Mouse (Mus musculus) CD4-positive helper T cell, adult 2 months (primary cell): ENCODE data around the gene Tmem200a.

ENCODE experiments used
- DNase-seq: peaks from one replicate; pipeline ENCODE4 v3.0.0-alpha.2; 2012; ENCODE audit warnings: low read depth, missing footprints, low spot score

Gene Tmem200a

DNA sequence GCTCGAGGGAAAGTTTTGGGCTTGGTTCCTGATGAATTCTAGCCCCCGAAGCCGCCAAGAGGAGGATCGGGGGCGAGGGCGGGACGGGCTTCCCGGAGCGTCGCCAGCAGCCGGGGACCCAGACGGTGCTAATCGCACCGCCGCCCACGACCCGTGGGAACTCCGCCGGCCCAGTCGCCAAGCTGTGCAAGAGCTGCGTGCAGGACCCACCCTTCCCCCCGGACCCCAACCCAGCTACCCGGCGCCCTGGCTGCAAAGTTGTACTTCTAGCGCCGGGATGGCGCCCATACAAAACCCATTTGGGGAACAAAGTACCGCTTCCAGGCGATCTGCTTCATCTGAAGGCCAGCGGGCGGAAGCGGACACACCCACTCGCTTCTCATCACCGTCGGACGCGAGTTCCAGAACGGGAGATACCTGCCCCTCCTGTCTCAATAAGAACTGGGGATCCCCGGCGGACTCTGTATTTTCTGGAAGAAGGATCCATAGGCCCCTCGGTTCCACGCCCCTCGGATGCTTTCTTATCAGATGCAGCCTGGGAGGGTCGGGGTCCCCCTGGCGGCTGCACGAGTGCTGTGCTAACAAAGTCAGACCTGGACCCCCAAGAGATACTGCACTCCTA is at the start of gene Tmem200a:
Gene Tmem200a, minus strand, starts transcription at position 532 of the 622 bp plus-strand sequence.
- no peak for DNase-seq

DNA sequence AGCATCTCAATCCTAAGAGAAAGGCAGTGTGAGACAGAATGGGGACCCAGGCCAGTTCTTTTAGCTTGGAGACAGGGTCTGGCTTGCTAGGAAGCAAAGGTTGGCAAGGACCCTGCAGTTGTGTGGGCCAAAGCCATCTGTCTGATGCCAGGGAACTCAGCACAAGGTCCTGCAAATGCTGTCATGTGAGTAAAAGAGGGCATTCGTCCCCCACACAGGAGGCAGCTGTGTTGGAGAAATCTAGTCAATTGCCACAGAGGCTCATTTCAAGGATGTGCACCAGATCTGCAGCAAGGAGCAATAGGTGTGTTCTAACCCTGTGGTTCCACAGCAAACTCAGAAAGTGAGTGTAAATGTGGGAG is 41.0 kb upstream of the Tmem200a start:
- no peak for DNase-seq

DNA sequence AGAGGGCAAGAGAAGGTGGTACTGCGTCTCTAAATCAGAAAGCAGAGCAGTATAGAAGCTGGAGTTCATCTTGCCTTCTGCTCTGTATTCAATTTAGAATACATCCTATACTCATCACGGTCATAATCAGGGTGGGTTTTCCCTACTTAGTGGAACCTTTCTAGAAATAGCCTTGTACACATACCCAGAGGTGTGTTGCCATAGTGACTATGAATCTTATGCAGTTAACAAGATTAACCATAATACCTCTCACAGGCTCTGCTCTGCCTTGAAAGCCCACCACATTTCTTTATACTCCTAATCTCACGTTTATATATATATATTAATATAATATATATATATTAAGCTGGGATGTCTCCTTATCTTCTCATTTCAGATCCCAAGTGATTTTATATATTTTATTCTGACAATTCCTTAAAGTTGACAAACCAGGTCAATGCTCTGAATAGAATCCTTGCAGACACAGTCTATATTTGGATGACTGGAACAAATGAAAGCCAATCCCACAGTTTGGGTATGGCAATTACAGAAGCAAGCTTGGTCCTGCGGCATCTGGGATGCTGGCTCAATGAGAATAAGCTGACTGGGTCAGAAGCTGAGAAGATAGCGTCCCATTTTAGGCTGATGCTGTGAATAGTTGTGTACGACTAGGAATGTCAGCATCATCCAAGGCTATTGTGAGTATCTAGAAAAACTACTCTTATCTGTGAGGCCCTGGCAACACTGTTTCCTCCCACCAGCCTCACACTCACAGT is 40.4 kb upstream of the Tmem200a start:
- no peak for DNase-seq

DNA sequence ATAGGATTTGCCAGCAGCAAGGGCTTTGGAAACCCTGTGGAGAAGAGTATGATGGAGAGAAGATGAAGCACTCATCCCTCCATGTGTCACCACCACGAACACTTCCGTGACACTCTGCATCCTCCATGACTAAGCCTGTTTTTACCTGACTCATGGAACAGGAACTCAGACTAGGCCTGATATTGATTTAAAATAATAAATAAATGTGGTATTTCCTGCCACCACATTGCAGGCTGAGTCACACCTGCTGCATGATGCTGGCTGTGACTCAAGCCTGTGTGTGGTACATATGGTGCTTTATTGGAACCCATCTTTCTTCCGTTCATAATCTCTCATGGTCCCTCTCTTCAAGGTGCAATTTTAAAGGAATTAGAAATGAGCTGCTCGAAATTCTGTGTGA is 35.6 kb upstream of the Tmem200a start:
- DNase-seq, result no peak

DNA sequence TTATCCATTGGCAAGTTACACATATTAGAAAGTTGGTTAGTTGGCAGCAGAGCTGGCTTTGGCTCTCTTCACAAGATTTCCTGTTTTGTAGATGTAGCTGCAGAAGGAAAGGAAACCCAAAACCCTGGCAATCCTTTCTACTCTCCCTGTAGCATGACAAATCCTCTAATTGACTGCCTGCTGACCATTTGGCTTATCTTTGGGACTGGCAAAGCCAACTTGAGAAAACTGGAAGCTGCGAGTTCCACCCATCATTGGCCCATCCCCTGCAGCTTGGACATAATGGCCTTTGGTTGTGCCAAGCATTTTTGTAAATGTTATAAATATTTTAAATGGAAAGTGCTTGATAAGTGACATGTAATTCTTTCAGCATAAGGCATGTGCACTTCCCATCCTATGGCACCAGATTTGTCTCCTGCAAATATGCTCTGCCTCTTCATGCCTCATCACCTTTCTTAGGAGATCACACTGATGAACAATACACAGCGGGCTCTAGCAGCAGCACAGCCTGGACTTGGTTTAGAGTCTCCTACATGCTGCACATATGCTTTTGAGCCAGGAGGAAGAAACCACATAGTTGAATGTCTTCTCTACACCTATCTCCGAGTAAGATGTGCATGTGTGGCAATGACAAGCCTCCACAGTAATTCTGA is 24.6 kb upstream of the Tmem200a start:
- no peak for DNase-seq

DNA sequence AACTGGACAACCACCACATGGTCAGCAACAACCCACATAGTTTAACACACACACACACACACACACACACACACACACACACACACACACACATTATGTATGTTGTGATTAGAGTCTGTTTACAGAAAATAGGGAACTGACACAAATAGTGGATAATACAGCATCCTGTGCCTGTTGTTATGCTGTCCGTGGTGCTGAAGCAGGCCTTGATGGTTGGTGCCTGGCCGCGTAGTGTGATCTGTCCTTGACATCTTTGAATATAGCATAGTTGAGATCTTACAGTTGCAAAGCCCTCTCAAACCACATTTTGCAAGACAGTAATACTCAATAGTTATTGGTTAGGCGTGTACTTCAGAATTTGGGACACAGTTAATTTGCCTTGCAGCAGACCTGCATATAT is 3.2 kb upstream of the Tmem200a start:
- no peak for DNase-seq

DNA sequence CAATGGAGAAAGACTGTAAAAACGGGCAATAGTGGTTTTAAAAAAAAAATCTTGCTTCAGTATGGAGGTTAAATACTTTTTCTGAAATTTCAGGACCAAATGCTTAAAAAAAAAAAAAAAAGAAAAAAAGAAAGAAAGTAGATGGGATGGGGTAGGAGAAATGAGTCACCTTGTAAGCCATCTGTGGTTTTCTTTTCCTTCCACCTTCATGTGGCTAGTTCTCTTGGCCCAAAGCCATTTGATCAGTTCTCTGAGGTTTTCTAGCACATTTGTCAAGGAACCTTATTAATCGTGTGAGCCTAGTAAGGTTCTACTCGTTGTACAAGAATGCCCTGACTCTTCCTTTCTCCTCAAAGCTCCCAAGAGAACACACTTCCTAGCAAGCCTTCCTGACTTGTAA is 826 bp upstream of the Tmem200a start:
- no peak for DNase-seq

DNA sequence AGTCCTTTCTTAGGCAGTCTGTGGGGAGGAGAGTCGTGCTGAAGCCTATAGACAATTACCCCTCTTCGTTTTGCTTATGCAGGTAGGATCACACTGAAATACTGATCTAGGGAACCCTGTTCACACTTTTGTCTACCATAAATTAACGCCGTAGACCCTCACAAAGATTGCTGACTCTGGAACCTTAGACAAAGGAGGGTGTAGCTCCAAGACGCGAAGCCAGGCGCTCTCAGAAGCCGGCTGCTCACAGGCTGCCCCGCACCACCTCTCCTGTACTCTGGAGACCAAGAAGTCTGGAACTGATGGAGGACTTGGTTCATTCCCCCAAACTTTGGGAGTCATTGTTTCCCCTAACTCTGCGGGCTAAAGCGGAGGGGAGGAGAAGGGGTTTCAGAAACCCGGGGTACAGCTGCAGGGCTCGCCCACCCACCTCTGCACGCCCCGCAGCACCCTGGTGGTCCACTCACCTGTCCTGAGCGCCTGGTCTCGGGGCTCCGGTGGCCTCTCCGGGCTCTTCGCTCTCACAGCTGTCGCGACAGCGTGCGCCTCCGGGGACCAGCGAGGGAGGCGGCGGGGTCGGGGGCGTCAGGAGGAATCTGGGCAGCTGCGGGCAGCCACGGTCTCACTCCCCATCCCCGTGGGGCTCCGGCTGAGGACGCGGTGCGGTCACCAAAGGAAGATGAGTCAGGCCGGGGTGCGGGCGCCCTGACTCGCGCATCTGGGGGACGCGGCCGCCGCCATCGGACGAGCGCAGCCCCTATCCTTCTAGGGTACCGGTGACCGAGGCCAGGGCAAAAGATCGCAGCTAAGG is 976 bp downstream of the Tmem200a start, which contains the start of gene Gm9767:
Gene Gm9767, plus strand, starts transcription at position 585 of the 811 bp plus-strand sequence.
- DNase-seq, result no peak

DNA sequence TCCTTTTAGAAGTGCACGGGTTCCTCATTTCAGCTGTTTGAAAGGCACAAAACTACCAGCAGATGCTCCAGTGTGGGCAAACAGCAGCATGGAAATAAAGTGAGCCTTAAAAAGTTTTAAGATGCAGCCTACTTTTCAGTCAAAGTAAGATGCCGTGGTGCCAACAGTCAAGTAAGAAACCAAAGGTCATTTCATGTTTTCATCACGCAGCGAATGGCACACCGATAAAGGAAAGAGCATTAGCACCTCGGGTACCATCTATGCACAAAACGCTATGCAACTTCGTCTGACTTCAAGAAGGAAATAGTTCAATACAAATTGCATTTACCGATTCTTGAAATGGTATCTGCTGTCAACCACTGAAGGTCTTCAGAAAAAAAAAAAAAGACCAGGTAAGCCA is 1.9 kb downstream of the Tmem200a start:
- no peak for DNase-seq

DNA sequence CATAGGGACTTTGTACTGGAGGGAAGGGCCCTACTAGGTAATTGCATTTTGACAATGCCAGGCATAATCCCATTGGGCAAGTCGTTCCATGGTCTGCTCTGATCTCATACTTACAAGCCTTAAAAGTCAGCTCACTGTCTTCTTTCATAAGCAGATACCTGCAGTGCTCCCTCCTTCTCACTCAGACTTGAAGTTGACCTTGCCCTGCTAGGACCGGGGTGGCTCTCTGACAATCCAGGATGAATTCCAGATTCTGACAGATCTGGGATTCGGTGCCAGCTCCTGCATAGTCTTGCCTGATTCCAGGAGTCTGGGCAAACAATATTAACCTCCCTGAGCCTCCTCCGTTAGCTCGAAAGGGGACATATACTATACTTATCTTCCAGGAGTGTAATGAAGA is 6.9 kb downstream of the Tmem200a start:
- no peak for DNase-seq

DNA sequence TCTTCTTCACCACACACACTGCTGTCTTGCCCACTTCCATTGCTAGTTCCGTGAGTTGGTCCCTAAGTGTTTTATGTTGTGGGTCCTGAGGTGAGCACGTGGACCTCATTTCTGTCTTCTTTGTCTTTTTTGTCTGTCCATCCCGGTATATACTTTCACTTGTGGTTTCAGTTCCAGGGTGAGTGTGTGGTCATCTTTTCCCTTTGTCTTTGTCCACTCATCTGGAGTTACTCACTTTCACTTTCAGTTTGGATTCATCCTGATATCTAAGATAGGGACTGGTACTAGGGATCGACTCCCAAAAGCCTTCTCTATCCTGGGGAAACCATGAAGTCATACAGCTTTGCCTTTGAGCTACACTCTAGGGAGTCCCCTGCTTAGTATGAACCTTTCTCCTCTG is 15.8 kb downstream of the Tmem200a start:
- no peak for DNase-seq

DNA sequence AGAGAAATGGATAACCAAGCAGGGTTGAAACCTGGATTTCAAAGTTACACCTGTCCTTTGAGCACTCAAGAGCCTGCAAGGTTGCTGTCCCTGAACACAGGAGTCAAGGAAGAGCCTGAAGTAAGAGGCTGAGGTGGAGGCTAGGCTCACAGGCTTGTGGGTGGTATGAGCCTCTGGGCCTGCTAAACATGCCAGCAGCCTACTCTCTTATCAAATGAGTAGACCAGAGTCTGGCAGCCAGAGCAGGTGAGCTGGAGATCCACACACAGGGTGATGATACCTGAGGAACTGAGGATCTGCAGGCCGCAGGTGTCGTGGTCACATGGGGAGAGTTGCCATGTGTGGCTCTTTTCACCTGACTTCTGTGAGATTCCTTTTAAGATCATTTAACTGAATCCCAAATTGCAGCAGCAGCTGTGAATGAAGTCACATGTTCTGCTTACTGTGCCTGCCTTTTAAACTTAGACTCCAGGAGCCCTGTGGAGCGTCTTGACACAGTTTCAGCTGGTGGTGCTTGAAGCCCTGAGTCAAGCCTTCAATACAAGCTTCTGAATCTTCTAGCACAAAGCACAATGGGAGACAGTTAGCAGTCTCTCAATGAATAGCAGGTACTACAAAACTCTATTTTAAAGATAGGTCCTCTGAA is 19.1 kb downstream of the Tmem200a start:
- no peak for DNase-seq

DNA sequence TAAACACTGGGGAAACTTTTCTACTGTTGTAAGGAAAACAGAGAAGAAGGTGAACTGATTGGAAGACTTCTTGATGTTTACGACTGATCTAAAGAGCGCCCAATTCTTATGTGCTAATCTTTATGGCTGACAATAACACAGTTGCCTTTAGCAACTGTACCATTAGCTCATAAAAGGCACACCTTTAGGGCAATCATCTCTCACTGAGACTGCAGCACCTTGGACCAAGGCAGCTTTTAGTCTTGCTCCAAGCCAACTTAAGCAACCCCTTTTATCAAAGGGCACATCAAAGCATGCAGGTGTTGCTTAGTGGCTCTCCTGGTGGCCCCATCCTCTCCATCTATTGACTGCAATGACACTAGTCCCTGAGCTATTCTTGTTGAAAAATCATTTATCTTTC is 27.7 kb downstream of the Tmem200a start:
- no peak for DNase-seq

DNA sequence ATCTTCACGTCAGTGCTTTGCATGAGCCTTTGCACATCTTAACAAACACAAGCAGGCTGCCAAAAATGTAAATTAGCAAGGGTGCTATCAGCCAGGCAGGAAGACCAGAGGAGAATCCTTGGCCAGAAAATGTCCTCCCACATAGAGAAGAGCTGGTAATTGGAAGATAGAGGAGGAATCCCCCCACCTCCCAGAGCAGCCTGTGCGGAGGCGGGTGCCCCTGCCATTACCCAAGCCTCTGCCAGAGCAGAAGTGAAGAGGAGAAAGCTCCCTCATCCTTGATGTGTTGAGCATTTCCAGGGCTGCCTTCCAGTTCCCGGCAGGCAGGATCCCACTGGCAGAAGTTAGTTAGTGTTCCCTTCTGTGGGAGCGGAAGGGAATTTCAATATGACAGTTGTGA is 43.9 kb downstream of the Tmem200a start:
- DNase-seq, result no peak

DNA sequence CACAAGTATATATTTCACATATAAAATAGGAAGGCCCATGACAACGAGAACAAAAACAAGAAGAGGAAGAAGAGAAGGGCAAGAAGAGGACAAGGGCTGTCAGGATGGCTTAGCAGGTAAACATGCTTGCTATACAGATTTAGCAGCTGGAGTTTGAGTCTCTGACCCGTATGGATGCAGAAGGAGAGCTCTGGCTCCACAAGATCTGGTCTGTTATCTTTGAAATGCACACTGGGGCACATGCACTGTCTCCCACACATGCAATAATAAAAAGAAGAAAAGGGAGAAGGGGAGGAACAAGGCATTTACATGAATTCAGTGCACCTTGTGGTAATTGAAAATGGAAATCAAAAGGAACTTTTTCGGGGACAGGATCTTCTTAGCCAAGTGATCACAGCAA is 60.1 kb downstream of the Tmem200a start:
- no peak for DNase-seq

DNA sequence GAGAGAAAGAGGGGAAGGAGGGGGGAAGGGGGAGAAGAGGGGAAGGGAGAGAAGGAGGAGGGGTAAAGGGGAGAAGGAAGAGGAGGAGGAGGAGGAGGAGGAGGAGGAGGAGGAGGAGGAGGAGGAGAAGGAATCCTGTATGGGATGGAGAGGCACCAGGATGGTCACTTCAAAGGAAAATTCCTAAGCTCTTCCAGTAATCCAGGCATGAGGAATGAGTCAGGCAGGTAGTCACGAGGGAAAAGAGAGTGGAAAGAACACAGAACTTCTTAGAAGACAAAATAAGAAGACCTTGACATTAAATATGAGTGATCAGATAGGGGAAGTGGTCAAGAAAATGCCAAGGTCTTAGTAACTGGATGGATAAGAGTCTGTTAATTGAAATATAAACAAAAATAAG is 64.6 kb downstream of the Tmem200a start:
- DNase-seq, result no peak

DNA sequence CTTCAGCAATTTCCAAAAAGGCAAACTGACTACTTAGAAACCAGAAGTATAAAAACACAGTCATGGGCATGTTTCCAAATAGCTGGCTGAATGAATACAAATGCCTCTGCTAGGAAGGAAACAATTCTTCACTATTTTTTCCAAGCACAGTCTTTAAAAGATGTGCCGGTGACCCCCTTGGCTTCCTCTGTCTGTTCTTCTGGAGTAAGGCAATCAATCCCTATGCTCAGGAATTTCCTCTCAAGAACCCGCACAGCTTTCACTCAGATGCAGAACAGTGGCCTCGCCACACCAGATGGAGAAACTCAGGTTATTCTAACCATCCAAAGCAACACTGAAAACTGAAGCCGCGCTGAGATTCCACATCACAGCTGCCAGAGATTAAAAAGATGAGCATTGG is 69.9 kb downstream of the Tmem200a start:
- DNase-seq, result no peak

DNA sequence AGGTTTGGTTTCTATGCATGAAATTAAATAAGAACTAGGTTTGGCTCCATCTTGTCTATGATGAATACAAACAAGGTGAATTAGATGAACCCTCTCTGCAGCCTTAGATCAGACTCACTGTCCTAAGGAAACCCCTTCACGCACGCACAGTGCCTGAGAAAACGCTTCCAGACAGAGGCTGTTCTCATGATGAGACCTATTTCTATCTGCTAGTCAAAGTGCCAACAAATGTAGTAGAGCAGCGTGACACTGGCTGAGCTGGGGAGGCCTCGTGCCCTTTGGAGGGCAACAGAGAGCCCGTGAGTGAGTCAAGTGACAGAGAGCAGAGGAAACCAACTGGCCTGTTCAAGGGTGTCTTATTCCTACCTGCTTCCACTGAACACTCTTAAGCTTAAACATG is 73.4 kb downstream of the Tmem200a start:
- no peak for DNase-seq

DNA sequence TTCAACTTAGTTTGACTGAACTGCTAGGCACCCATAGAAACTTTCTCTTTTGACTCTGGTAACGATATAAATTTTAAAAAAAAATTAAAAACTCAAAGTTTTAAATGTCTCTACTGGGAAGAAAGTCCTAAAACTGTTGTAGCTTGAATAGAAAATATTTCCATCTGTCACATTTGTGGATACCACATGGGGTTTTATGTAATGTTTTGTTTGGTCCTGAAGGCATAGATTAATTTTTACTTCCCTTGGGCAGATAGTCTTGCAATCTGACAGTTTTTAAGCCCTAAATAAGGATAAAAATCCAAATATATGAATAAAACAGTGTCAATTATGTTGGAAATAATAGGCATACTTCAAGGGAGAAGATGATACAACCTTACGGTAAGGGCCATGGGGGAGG is 78.0 kb downstream of the Tmem200a start:
- DNase-seq, result no peak

DNA sequence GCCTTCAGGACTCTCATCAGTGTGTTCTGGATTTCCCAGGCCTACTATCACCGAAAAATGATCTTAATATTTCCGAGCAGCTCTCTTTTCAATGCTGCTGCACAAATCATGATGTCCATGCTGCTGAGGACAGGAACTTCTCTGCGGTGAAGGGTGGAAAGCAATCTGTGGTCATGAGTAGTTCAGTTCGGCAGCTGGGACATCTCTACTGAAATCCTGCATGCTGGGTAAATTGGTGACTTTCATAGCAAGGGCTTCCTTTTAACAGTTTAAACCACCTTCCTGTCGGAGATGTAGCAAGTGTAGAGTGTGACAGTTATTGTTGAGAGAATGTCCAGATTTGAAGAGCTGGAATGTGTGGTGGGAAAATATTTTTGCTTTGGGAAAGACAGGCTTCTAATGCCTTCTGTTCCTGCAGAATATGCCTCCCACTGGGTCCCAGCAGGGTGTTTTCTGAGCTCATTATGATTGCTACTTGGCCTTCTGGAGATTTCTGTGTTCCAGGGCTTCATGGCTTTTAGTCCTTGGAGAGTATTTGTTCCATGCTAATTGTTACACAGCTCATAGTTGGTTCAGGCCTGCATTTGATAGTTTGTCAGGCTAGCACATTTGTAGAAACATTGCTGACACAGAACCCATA is 79.4 kb downstream of the Tmem200a start:
- no peak for DNase-seq

DNA sequence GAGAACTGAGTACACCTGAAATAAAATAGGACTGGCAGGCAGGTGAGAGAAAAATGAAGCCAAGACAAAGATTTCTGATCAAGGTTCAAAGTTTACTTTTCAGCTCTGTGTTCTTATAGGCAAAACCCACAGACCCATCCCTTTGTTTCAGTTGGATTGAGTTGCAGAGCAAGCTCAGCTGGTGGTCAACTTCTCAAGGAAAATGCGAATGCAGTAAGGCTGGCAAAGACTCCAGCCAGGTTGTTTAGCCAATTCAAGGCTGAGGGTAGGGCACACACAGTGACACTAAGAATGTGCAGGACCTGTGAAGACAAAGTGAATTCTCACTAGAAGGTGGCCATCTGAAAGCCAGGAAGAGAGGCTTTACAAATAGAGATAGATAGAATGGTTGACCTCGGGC is 94.8 kb downstream of the Tmem200a start:
- DNase-seq, result no peak
